Mouse (Mus musculus) frontal cortex, postnatal 36 days (tissue): ENCODE data around the gene Rdh13.

Experiments
- DNase-seq, 2 experiments: peaks; one replicate each; pipeline ENCODE4 v3.0.0; 2022; ENCODE audit warnings: low spot score in 2 of 2

The Rdh13 gene

GRCm38 (mm10) chr7:4445216-4445791, at the start of gene Rdh13:
Gene Rdh13 (minus strand): TSS chr7:4445649.
- peak; percentile 90 to 93 for DNase-seq

- DNase-seq: no peak
Measured at GRCm38 (mm10) chr7:4493991-4494390, 48.5 kb upstream of the Rdh13 start.

GRCm38 (mm10) chr7:4492284-4493224, 47.1 kb upstream of the Rdh13 start:
- DNase-seq: no peak

- no peak for DNase-seq
Measured at GRCm38 (mm10) chr7:4491308-4491707, 45.9 kb upstream of the Rdh13 start.

- no peak for DNase-seq
Measured at GRCm38 (mm10) chr7:4482281-4482680, 36.8 kb upstream of the Rdh13 start.

GRCm38 (mm10) chr7:4479674-4480073, 34.2 kb upstream of the Rdh13 start:
- peak in 1 of 2 experiments; percentile 55 for DNase-seq

GRCm38 (mm10) chr7:4478796-4479291, 33.4 kb upstream of the Rdh13 start:
- DNase-seq: no peak

- peak; percentile 65 to 69 for DNase-seq
Measured at GRCm38 (mm10) chr7:4478021-4478795, 32.8 kb upstream of the Rdh13 start.

- no peak for DNase-seq
Measured at GRCm38 (mm10) chr7:4473940-4474339, 28.5 kb upstream of the Rdh13 start.

- DNase-seq: peak; percentile 88 to 92
Measured at GRCm38 (mm10) chr7:4471179-4471555, 25.7 kb upstream of the Rdh13 start.

- peak in 1 of 2 experiments; percentile 54 for DNase-seq
Measured at GRCm38 (mm10) chr7:4470275-4471178, 25.1 kb upstream of the Rdh13 start.

- no peak for DNase-seq
Measured at GRCm38 (mm10) chr7:4467801-4468200, 22.4 kb upstream of the Rdh13 start.

GRCm38 (mm10) chr7:4464194-4464824, 18.9 kb upstream of the Rdh13 start:
- no peak for DNase-seq

GRCm38 (mm10) chr7:4460576-4461434, 15.4 kb upstream of the Rdh13 start, which contains the start of gene Eps8l1:
Gene Eps8l1 (plus strand): TSS chr7:4460674.
- DNase-seq: no peak

GRCm38 (mm10) chr7:4452644-4453043, 7.2 kb upstream of the Rdh13 start:
- DNase-seq: no peak

- no peak for DNase-seq
Measured at GRCm38 (mm10) chr7:4449211-4449610, 3.8 kb upstream of the Rdh13 start.

- no peak for DNase-seq
Measured at GRCm38 (mm10) chr7:4448439-4448838, 3.0 kb upstream of the Rdh13 start.

- DNase-seq: peak in 1 of 2 experiments; percentile 6
Measured at GRCm38 (mm10) chr7:4447138-4447537, 1.7 kb upstream of the Rdh13 start.

- no peak for DNase-seq
Measured at GRCm38 (mm10) chr7:4440549-4440948, 4.9 kb downstream of the Rdh13 start.
